Mouse (Mus musculus): ENCODE data around the gene Pprc1.
A peak's percentile ranks its signal among the peaks of the same experiment; 100 is the strongest.

Pprc1 gene

DNA sequence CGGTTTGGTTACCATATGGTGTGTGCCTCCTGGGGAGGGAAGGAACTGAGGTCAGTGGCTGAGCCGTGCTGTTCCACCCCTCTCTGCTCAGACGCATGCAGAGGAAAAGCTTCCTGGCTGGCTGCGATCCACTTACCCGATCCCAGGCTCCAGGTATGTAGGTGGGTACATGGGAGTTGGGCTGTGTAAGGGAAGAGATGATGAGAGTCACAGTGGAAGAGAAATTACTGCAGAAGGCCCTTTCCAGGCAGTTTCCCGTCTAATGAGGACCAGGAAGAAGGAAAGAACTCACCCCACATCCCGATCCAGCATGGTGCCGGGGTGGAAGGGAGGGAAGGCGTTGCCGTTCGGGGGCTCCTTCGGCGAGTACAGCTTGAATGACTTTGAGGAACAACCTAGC lies 8.7 kb upstream of the Pprc1 start:
- DNase-seq, result no peak

DNA sequence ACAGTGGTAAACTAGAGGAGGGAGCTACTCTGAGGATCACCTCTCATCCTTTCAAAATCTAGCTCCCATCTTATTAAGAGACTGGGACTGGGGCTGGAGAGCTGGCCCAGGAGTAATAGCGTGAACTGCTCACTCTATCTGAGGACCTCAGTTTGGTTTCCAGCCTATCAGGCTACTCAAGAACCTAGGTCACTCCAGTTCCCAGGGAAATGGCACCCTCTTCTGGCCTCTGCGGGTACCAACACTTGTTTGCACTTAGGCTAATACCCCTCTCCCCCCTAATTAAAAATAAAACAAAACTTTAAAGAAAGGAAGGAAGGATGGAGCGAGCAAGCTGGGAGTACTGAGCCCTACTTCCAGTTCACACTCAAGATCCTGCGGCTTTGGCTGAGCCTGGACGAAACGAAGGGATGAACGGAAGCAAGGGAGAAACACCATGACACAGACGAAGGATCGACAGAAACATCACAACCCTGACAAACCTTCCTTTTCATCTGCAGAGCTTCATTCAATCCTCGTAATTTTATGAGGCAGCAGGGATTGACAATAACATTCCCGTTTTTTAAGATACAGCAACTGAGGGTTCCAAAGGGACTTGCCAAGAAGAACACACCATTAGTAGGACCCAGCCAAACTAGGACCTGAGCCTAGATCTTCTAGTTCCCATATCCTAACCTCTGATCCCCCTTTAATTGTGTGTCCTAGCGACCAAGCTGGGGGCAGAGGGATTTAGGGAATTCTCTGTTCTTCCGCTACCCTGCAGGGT lies 8.0 kb upstream of the Pprc1 start:
- DNase-seq, result peak; percentile 43

DNA sequence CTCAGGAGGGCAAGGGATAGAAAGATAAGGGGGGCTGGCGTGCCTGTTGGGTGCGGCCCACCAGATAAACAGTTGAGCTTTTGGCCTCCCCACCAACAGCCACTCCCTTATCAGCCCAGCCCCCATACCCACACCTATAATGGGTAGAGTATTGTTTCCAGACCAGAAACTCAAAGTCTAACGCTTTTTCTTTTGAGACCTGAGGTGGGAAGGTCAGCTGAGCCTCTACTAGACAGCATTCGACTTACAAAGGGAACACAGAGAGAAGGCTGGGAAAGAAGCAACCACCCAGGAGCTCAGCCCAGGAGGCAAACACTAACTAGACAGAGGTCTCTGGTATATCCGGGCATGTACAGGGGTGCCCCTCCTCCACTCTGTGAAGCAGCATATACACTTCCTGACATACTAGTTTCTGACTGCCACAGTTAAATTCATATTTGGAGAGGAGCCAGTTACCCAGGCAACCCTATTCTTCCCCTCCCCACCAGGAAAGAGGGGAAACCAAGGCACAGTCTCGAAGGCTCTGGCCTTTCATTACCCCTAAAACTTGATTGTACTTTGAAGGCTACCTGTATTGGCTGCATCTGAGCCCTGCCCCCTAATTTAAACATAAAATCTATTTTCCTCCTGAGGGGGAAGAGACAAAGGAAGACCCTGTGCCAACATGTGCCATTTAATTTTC lies 7.3 kb upstream of the Pprc1 start:
- peak; percentile 77 for DNase-seq

DNA sequence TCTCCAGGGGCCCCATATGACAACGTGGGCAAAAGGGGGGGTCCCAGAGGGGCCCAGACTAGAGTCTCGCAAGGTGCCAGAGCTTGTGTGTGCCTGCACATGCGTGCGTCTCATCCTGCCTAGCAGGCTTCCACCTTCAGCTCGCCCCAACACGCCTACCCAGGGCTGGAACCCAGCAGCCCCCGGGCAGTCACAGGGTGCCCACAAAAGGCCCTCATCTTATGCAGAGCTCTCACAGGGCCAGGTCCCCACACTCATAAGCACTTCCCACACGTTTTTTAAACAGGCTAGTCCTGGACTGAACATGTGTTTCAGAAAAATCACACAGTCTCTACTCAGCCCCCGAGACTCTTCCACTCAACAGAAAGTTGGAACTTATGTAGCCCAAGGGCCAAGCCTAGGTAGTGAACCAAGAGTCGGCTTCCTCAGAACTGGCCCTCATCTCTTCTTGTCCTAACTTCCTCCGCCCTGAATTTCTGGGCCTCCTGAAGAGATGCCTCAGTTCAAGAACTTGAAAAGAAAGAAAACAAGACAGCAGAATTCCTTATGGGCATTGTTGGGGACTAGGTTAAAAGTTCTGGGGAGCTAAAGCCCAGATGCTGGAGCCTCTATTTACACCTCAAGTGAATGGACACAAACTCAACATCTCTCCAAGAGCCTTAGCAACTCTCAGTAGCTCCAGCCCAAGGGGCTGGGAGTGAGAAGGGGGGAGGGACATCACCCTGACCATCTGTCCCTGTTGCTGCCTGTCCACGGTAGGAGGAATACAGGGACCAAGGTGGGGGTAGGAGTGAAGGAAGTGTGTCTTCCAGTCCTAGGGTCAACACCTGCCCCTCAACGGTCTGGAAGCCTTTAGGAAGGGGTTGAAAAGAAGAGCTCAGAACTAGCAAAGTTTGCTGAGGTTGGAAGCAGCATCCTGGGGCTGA lies 6.5 kb upstream of the Pprc1 start:
- DNase-seq, result peak; percentile 62

DNA sequence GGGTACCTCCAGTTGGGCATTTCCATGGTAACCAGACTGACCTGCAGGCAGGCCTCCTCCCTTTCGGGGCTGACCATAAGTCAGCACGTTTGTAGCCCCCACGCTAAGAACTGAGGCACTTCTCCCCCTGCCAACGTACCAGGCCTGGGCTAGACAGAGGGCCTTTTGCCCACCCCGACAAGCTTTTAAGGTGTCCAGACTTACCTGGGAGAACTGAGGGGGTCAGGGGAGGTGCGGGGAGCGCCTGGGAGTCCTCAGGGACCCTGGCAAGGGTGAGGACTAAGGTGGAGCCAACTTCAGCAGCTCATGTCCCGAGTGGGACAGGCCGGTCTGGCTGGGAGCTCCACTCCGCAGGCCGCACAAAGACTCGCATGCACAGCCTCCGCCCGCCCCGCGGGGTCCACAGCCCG lies 5.8 kb upstream of the Pprc1 start:
- peak; percentile 58 for DNase-seq

DNA sequence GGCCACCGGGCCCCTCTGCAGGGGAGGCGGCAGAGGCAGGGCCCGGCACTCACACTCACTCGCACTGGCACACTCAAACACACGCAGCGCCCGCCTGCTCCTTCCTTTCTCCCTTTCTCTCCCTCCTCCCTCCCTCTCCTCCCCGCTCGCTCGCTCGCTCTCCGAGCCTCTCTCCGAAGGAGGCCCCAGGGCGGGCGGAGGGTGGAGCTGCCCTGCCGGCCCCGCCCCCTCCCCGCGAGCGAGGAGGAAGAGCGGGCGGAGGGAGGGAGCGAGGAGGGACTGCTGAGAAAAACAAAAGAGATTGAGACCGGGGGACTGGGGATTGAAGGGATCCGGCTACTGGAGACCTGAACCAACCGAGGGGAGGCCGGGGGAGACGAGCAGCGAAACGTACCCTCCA lies 5.2 kb upstream of the Pprc1 start:
- peak; percentile 96 for DNase-seq

DNA sequence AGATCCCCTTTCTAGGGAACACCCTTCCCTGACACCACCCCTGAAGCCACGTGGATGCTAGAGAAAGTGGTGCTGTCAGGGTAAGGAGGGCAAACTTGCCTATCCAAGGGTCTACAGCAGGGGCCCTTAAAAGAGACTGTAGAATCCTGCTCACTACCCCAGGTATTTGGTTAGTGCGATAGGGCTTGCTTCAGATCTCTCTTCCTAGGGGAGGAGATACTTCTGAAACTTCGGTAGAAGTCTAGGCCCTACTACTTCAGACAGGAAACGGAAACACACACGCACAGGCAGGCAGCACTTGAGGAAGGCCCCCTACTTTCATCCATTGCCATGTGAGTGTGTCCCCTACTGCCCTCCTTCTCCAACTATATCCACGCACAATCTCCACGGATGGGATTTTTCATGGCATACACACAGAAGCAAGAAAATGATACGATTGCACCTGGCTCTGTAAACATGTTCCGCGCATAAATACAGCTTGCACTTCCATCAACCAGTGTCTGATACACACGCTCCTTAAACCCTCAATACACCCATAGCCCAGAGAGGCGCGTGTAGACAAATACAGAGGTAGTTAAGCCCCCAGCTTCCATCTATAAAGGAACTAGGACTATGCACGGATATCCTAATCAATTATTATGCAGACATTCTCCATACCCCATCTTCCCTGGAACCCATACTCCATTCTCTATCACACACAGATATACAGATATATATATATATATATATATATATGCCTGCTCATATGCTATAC lies 4.4 kb upstream of the Pprc1 start:
- DNase-seq, result peak; percentile 70

DNA sequence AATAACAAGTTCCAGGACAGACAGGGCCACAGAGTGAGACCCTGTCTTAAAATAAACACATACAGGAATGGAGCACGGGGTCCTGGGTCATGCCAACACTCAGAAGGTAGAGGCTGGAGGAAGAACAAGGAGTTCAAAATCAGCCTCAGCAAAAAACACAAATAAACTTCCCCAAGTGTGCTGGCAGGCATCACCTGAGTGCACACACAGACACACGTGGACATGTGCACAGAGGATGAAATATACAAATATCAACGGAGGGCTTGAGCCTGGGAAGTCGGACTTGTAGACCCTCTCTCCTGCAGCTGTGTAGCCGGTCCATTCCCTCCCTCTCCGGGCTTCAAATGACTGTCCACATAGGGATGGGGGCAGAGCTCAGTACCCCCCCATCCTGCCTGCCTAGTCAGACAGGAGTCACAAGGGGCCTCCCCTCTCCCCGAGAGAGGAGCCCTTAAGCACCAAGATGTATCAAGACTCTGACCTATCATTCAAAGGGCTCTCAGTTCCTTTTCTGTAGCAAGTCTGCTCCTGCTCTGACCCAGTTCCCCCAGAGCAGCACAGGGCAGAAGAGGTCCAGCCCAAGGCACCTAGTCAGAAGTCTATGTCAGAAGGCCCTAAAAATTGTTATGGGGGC lies 3.3 kb upstream of the Pprc1 start:
- DNase-seq, result peak; percentile 29

DNA sequence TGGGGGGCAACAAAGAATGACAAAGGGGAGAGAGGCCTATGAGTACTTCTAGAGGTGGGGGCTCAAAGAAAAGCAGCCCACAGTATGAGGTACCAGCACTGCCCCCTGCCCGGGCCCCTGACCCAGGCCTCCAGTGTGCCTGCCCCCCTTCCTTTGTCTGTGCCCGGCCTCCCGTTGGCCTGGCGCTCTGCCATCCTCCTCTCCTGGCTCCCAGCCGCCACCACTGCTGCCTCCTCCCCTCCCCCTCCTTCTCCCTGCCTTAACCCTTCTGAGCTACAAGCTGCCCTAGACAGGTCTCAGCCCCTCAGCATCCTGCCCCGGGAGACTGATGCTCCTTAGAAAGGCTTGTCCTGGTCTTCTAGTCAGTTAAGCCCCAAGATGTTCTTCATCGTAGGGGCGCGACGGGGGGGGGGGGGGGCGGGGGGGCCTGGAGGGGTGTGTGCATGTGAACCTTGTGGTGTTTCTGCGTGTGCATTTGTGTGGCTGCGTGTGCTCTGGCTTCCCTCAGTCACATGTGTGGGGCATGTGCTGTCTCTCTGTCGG lies 2.7 kb upstream of the Pprc1 start:
- DNase-seq, result peak; percentile 69

DNA sequence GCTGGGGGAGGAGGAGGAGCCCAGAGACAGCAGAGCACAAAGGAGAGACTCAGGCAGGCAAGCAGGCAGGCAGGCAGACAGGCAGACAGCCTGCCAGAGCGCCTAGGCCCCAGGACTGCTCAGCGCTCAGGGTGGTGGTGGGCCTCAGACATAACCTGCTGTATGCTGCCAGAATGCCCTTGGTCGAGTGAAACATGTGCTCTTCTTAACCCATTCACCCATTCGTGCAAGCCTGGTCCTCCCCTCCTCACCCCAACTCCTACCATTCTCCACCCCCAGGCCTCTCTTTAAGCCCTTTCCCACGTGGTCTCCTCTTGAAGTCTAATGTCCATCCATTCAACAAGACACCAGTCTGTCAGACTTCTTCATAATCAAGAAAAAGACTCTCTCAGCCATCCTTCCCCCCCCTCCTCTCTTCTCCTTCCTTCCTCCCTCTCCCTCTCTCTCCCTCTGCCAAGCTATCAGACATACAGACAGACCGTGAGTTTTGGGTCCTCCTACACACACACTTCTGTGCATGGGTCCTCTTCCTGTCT lies 2.1 kb upstream of the Pprc1 start:
- DNase-seq, result peak; percentile 67

DNA sequence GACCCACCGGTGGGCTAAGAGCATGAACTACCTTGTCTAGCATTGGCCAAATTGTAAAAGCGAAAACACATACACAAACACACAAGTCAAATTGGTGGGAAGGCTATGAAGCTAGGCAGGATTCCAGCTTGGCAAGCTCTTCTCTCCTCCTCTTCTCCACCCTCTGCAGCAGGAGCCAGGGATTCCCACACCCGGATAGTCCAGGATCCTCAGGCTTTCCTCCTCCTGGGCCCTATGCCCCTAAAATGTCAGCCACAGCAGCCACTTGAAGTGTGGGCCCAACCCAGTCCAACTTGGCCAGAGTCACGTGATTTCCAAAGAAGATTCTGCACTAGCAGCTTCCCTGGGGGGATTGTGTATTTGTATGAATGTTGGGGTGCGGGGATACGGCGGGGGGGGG lies 1.3 kb upstream of the Pprc1 start:
- DNase-seq, result no peak

DNA sequence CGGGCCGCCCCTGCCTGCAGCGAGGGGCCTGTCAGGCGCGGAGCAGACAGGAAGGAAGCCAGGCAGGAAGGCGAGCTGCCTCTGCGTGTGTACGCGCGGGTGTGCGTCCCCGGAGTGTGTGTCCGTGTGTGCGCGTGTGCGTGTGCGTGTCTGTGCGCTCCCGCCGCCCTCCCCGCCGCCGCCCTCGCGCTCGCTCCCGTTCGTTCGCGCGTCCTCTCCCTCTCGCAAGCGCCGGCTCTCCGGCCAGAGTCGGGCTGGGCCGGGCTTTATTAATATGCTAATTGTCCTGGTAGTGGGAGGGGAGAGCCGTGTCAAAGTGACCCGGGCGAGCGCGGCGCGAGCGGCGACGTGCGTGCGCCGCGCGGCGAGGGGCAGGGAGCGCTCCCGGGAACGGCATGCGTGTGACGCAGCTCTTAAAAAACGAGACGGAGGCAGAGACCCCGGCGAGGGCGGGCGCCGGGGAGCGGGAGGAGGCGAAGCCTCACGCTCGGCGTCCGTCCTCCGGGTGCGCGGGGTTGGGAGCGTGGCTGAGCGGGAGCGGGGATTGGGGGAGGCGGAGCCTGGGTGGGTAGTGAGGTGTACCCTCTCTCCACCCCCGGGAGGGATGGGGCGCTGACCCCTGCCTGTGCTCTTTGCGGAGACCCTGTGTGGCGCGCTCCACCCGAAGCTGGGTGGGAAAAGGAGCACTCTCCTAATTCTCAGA lies 458 bp downstream of the Pprc1 start, which contains the start of gene Ldb1:
Ldb1 (minus strand) TSS at position 222 of the 703 bp plus-strand sequence.
- peak; percentile 75 for DNase-seq

DNA sequence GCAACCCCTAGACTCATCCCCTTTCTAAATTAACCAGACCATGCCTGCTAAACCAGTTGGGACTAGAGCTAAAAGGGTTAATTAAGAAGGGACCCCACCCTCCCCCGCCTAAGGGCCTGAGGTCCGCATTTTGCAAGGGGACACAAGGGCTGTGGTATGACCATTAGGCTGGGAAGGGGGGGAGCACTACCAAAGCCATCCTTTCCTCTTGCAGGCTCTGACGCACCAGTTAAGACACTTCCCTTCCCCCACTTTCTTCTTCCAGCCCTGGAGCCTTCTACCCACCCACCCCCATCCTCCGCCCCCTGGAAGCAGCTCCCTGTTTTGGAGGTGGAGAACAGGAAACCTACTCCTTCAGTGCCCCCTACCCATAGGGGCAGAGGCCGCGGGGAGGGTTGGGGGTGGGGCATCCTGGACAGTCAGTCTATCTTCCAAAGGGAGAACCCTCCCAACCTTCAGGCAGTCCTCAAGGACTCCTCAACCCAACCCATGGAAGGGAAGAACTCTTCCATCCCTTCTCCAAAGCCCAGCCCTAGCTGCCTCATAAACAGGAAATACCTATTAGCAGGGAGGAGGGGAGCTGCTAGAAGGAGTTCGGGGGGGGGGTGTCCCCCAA lies 1.1 kb downstream of the Pprc1 start:
- DNase-seq, result no peak

DNA sequence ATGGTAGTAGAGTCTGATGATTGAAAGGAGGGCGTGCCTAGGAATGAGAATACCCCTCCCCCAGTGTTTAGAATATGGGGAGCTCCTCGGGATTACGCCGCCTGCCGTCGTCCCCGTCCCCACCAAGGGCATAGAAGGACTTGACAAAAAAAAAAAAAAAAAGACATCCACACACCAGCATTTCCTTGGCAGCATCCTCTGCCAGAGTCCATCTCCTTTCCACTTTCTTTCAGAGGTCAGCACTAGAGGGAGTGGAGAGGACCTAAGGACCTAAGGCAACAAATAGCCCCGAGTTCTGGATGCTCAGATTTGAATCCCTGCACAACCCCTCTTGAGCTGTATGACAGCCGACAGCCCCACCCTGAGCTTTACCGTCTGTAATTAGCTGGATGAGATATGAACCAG lies 1.9 kb downstream of the Pprc1 start:
- no peak for DNase-seq

DNA sequence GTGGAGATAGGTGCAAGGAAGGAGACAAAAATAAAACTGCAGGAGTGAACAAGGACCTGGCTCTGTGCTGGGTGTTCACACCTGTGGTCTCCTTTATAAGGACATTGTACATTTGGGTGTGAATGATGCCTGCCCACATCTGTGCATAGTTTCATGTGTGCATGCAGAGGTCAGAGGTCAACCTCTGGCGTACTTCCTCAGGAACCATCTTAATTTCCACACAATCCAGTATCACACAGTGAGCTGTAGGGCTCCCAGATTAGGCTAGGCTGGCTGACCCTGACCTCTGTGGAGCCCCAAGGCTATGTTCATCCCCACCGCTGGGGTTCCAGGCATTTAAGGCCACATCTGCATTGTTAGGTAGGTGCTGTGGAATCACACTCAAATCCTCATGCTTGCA lies 2.7 kb downstream of the Pprc1 start:
- no peak for DNase-seq

DNA sequence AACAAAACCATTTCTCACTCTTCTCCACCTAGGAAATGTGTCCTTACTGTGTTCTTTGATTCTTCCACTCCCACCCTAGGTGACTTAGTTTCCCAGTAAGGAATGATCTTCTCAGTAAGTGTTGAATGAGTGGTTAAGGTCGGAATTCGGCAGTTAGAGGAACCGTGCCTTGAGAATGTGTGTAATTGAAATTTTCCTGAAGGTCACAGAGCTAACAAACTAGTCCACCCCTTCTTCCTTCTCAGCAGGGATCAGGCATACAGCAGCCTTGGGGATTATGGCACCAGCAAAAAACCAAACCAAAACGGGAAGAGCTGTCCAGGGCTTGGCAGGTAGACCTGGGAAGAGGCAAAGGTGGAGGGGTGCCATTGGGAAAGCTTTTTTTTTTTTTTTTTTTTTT lies 4.4 kb downstream of the Pprc1 start:
- no peak for DNase-seq

DNA sequence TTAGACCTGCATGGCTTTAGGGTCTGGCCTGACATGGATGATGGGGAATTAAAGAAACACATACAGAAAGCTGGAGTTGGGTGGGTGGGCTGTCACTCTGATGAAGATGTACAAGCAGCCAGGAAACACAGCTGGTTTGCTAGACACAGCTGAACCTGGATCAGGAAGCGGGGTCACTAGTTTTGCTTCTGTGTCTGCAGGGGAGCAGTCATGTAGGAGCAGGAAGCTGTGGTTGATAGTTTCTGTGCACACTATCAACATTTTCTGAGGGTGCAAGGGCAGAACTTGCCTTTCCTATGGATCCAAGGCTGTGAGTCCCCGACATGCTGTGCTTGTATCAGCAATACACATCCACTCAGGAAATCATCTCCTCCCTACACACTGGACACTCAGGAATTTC lies 5.8 kb downstream of the Pprc1 start:
- peak; percentile 60 for DNase-seq

DNA sequence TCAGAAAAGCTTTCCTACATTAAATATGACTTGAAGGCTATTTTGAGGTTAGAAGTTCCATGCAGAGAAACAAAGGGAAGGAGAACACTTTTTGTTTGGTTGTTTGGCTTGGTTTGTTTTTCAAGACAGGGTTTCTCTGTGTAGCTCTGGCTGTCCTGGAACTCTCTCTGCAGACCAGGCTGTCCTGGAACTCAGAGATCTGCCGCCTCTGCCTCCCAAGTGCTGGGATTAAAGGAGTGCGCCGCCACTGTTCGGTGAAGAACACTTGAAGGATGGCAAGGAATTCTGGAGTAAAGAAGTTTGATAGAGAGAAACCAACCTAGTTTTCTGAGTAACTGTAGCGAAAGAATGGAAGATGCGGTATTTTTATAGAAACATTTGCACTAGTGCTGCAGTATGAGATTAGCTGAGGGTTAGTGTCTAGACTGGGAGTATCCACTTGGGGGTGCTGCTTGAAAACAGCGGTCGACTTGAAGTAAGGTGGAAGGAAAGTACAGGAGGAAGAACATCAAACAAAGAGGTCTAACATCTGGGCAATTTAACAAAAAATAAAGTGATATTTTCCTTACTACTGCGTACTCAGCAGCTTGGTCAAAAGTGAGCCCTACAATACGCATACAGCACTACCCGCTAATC lies 11.2 kb downstream of the Pprc1 start:
- DNase-seq, result no peak

DNA sequence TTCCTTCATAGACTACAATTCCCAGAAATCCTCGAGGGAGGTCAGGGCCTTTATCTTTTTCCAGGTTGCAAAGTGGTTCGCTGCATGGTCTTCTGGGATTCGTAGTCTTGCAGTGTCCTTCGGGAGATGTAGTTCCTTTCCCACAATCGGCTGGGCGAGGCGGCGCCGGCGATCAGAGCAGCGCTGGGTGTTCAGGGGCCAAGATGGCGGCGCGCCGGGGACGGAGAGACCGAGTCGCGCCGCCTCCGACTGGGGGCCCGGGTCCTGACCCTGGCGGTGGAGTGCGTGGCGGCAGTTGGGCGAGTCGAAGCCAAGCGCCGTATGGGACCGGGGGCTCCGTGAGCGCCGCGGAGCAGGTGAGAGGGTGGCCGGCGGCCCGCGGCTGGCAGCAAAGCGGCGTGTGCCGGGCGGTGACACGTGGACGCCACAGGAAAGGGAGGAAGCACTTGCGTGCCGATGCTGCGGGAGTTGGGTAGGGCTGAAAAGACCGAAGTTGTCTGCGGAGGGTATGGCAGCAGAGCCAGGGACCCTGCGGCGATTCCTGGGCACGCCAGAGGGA lies 11.8 kb downstream of the Pprc1 start:
- peak; percentile 91 for DNase-seq

Measured in thymus, postnatal 25 days (tissue).